Mouse (Mus musculus) forebrain, postnatal 0 days (tissue): ENCODE results near the gene A630010A05Rik. TPM values are rescaled to one million over a fixed set of nuclear protein-coding genes. Genes with fewer than 3 reads are reported as not detected.
"Not testable (repeated sequence)": the region's sequence is repeated elsewhere in the genome, so short reads cannot be mapped to it uniquely, and the experiment has no call there.

Experiments used
- ATAC-seq: fragments of 200-750 bp; cut with Nextera tagmentation; 2 replicates; pipeline ENCODE4 v1.8.0; 2017; ENCODE audit warnings: mild to moderate bottlenecking, moderate library complexity
- DNase-seq: peaks from one replicate; pipeline ENCODE4 v3.0.0-alpha.2; 2015
- H3K27ac ChIP-seq: fragments of 300-500 bp; sonication (generic); 2 replicates; pipeline ENCODE4 v1.5.1; 2014; ENCODE audit warnings: low read depth, mild to moderate bottlenecking, antibody characterized with exemption, low read length, moderate library complexity, mixed read lengths
- H3K27me3 ChIP-seq: fragments of 300-500 bp; sonication (generic); 2 replicates; pipeline ENCODE4 v1.6.1; 2014; ENCODE audit warnings: mild to moderate bottlenecking, low read length, mixed read lengths; ENCODE audit not compliant: insufficient read depth
- H3K36me3 ChIP-seq: fragments of 300-500 bp; sonication (generic); 2 replicates; pipeline ENCODE4 v1.6.1; 2014; ENCODE audit warnings: mild to moderate bottlenecking, moderate library complexity; ENCODE audit not compliant: insufficient read depth
- H3K4me1 ChIP-seq: fragments of 300-500 bp; sonication (generic); 2 replicates; pipeline ENCODE4 v1.6.1; 2014; ENCODE audit warnings: antibody characterized with exemption; ENCODE audit not compliant: insufficient read depth
- H3K4me2 ChIP-seq: fragments of 300-500 bp; sonication (generic); 2 replicates; pipeline ENCODE4 v1.6.1; 2014; ENCODE audit warnings: low read depth, mild to moderate bottlenecking, moderate library complexity
- H3K4me3 ChIP-seq: fragments of 300-500 bp; sonication (generic); 2 replicates; pipeline ENCODE4 v1.5.1; 2014; ENCODE audit warnings: low read depth, low read length, mixed read lengths
- H3K9ac ChIP-seq: fragments of 300-500 bp; sonication (generic); 2 replicates; pipeline ENCODE4 v1.6.1; 2014; ENCODE audit warnings: mild to moderate bottlenecking
- H3K9me3 ChIP-seq: fragments of 300-500 bp; sonication (generic); 2 replicates; pipeline ENCODE4 v1.6.1; 2016; ENCODE audit warnings: low read length
- CTCF ChIP-seq: sonication (generic); IDR thresholded peaks from 2 replicates; pipeline ENCODE4 v1.5.1; 2016; ENCODE audit warnings: antibody characterized with exemption, control low read depth, low read depth
- WGBS: fragments of 180-500 bp; shearing (Covaris S2); extraction: QIAGEN DNeasy Blood & Tissue Kit; methylation state at CpG from one replicate; pipeline ENCODE4 v1.1.7; 2014; 5-methylcytosine and 5-hydroxymethylcytosine counted together
- polyA plus RNA-seq: library from polyadenylated mRNA; unstranded; fragments of >200 nt; fragmentation: Nextera tagmentation; extraction: Ambion mirVana; gene quantifications from 2 replicates; pipeline ENCODE4 v1.2.1, GENCODE M21; 2015
- total RNA-seq: library from RNA; depleted of rRNA; stranded (reverse); fragments of >200 nt; gene quantifications from 2 replicates; pipeline ENCODE4 v1.2.3, GENCODE M21; 2014; rRNA removed

The A630010A05Rik gene
- total RNA-seq (not detected in 2 replicates), polyA plus RNA-seq (not detected in 2 replicates)

GRCm38 (mm10) chr16:14562017-14562416, at the start of gene A630010A05Rik:
A630010A05Rik (plus strand) TSS chr16:14562317.
- no peak for TF ChIP-seq CTCF
- H3K4me3 ChIP-seq = no peak within 1 kb of the TSS
- no peaks in the 10 kb centered on the region for H3K9me3 ChIP-seq
- H3K4me2 ChIP-seq = no peak within 1 kb of the TSS
- ATAC-seq = no peak
- DNase-seq = no peak
- no peak within 1 kb of the TSS for H3K27ac ChIP-seq
- no peaks in the 10 kb centered on the region for H3K36me3 ChIP-seq
- 94% methylated on average over 1 of the region's 1 CpGs for WGBS
- no peak within 1 kb of the TSS for H3K9ac ChIP-seq
- no peaks in the 10 kb centered on the region for H3K27me3 ChIP-seq
- no peaks in the 10 kb centered on the region for H3K4me1 ChIP-seq

- Histone ChIP-seq H3K27ac (no peak overlapping the region), H3K9me3 (no peaks in the 10 kb centered on the region), H3K36me3 (no peaks in the 10 kb centered on the region), H3K4me3 (no peak overlapping the region), H3K4me2 (no peak overlapping the region), H3K4me1 (no peaks in the 10 kb centered on the region), H3K27me3 (no peaks in the 10 kb centered on the region), H3K9ac (no peak overlapping the region)
- ATAC-seq (no peak), DNase-seq (no peak)
- no peak for TF ChIP-seq CTCF
Measured at GRCm38 (mm10) chr16:14535766-14536165, 26.4 kb upstream of the A630010A05Rik start.

GRCm38 (mm10) chr16:14557191-14557590, 4.9 kb upstream of the A630010A05Rik start:
- not testable (repeated sequence) for H3K27ac ChIP-seq, H3K27me3 ChIP-seq, H3K4me2 ChIP-seq, H3K4me1 ChIP-seq, H3K36me3 ChIP-seq, H3K9ac ChIP-seq, H3K9me3 ChIP-seq, H3K4me3 ChIP-seq, ATAC-seq, DNase-seq
- WGBS = 59% methylated on average over 1 of the region's 1 CpGs

Other genes with a start within 250 kb of the A630010A05Rik start
- 111 and 120 TPM in 2 replicates for gene Fopnl, start 244.9 kb upstream of the A630010A05Rik start, total RNA-seq
- gene Fopnl, start 244.9 kb upstream of the A630010A05Rik start, polyA plus RNA-seq = 216 and 222 TPM in 2 replicates
- 11.2 and 15.3 TPM in 2 replicates for gene Abcc1, start 200.8 kb upstream of the A630010A05Rik start, total RNA-seq
- gene Abcc1, start 200.8 kb upstream of the A630010A05Rik start, polyA plus RNA-seq = 4.5 and 5.9 TPM in 2 replicates